Mouse (Mus musculus) E14TG2a.4 (cell line): ENCODE results near the gene 4933425L06Rik.

Experiments
- H3K27me3 ChIP-seq: 2 replicates; pipeline ENCODE4 v1.6.1; 2014; ENCODE audit warnings: low read length, control low read depth; ENCODE audit not compliant: insufficient read depth
- H3K36me3 ChIP-seq: 2 replicates; pipeline ENCODE4 v1.6.1; 2014; ENCODE audit warnings: low read length, control low read depth; ENCODE audit not compliant: insufficient read depth
- H3K4me1 ChIP-seq: replicated peaks from 2 replicates; pipeline ENCODE4 v1.6.1; 2014; ENCODE audit warnings: low read depth, low read length, control low read depth
- H3K4me3 ChIP-seq: replicated peaks from 2 replicates; pipeline ENCODE4 v1.5.1; 2014; ENCODE audit warnings: mild to moderate bottlenecking, low read length
- H3K9me3 ChIP-seq: 2 replicates; pipeline ENCODE4 v1.6.1; 2014; ENCODE audit warnings: low read length, control low read depth
- CTCF ChIP-seq: conservative IDR thresholded peaks from 2 replicates; pipeline ENCODE4 v1.5.1; 2014; ENCODE audit warnings: low read length
- NANOG ChIP-seq: IDR thresholded peaks from 2 replicates; pipeline ENCODE4 v1.6.1; 2014; ENCODE audit warnings: borderline replicate concordance, low read length, mixed read lengths
- POU5F1 ChIP-seq: IDR thresholded peaks from 2 replicates; pipeline ENCODE4 v1.6.1; 2014; ENCODE audit warnings: low read length, borderline replicate concordance

The 4933425L06Rik gene

DNA sequence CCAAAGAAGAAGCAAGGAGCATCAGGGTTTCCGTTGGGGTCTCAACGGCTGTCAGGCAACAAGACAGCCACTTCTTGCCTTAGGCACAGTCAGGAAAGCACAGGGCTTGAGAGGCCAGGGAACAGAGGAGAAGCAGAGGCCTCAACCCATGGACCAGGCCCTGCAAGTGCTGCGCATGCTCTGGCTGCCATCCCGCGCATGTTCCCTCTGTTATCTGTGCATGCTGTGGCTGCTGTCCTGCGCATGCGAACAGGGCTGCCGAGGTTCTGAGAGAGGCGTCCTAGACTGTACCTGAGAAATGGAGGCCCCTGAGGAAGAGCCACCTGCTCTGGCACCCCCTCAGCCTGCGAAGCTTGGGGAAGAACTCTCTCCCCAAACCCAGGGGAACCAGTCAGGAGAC, at the start of gene 4933425L06Rik:
TSS of gene 4933425L06Rik (plus strand) at position 261 of the 400 bp plus-strand sequence.
- TF ChIP-seq CTCF (no peak), POU5F1 (no peak), NANOG (no peak)
- 0 out of 2 replicates have a peak within 1 kb of the TSS, but pooled peaks have one; percentile 20 for H3K4me3 ChIP-seq
- no peaks in the 10 kb centered on the region for H3K27me3 ChIP-seq
- H3K9me3 ChIP-seq, result no peaks in the 10 kb centered on the region
- no peaks in the 10 kb centered on the region for H3K36me3 ChIP-seq
- peaks cover 7% of the 10 kb centered on the region for H3K4me1 ChIP-seq

DNA sequence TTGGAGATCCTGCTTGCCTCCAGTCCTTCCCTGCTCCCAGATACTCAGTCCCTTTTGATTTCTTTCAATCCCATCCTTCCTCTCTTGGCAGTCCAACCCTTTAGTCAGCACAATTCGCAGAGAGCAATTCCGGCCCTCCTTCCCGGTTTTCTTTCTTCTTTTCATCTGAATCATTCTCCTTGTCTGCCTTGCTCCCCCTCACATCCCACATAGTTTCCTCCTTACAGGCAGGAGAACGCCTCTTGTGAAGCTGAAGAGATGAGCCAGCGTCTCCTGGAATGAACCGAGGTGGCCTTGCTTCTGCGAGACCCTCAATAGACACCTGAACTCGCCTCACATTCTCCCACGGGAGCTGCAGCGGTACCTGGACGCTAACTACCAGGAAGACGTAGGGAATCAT, 44.1 kb upstream of the 4933425L06Rik start:
- Histone ChIP-seq H3K27me3 (0 out of 2 replicates have a peak, but pooled peaks cover 2% of the 10 kb centered on the region), H3K4me1 (no peaks in the 10 kb centered on the region), H3K36me3 (no peaks in the 10 kb centered on the region), H3K9me3 (no peaks in the 10 kb centered on the region), H3K4me3 (no peak overlapping the region)
- TF ChIP-seq CTCF (no peak), NANOG (no peak), POU5F1 (no peak)

DNA sequence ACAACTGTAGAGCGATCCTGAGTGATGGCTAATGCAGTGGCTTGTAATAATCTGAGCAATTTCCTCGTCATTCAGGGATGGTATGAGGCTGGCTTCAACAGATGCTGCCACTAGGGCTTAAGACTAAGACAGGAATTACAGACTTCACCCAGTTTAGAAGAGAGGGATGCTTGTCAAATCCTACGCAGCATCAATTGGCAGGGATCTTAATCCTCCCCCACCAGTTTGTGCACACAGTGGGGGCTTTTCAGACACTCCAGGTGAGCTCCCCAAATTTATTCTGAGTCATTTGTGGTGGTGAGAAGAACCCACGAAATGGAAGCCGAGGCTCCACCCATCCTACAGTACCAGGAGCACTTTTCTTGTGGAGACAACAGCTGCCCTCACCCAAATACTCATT, 43.6 kb upstream of the 4933425L06Rik start:
- Histone ChIP-seq H3K9me3 (no peaks in the 10 kb centered on the region), H3K36me3 (no peaks in the 10 kb centered on the region), H3K27me3 (0 out of 2 replicates have a peak, but pooled peaks cover 2% of the 10 kb centered on the region), H3K4me3 (no peak overlapping the region), H3K4me1 (no peaks in the 10 kb centered on the region)
- TF ChIP-seq CTCF, result no peak
- TF ChIP-seq NANOG, result no peak
- no peak for TF ChIP-seq POU5F1

DNA sequence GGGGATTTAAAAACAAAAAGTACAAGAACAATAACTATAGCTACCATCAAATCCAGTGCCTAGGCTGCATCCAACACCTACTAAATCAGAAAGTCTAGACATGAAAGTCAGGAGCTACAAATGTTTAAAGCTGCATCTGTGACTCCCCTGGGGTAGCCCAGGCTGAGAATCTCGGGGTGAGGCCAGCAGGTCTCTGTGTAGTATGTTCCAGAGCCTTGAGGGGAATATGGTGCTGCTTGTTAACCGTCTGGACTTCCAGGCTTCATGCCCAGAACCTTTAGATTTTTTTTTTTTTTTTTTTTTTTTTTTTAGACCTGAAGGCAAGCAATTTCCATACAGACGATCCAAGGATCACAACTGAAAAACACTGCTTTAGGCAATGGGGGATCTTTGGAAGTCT, 38.0 kb upstream of the 4933425L06Rik start:
- TF ChIP-seq POU5F1 (no peak), NANOG (no peak), CTCF (no peak)
- Histone ChIP-seq H3K4me1 (no peaks in the 10 kb centered on the region), H3K36me3 (no peaks in the 10 kb centered on the region), H3K4me3 (no peak overlapping the region), H3K9me3 (no peaks in the 10 kb centered on the region), H3K27me3 (no peaks in the 10 kb centered on the region)

DNA sequence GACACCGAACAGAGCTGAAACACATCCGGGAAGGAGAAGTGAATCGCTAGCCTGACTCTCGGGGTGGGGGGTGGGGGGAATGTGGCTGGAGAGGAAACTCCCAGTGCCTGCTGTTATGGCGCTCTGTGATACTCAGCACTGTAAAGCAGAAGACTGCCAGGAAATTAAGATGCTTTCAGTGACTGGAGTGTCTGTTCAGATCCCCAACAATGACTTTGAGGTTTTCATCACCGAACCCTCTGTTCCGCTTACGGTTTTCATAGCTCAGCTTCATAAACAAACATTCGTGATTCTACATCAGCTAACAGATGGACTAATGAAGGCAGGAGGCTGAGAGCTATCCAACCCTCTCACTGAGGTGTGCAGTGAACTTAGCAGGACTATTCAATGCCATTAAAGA, 34.5 kb upstream of the 4933425L06Rik start:
- no peak for TF ChIP-seq NANOG
- TF ChIP-seq CTCF, result no peak
- no peak for TF ChIP-seq POU5F1
- Histone ChIP-seq H3K36me3 (no peaks in the 10 kb centered on the region), H3K27me3 (peaks cover 12% of the 10 kb centered on the region), H3K9me3 (no peaks in the 10 kb centered on the region), H3K4me3 (no peak overlapping the region), H3K4me1 (no peaks in the 10 kb centered on the region)

DNA sequence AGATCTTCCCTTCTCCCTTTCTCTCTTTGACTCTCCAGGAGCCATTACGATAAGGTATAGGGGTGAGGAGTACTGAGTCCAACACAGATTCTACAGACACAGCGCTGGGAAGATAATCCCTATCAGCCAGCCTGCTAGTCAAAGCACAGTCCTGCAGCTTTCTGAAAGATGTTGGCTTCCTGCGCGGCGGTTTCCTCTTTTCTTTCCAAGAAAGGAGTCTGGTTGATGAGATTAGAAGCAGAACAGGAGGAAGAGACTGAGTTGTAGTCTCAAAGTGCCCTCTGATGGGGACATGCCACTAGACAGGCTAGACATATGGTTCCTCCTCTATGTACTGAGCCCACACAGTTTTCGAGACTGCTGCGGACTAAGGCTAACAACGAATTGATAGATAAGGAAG, 33.3 kb upstream of the 4933425L06Rik start:
- peaks cover 24% of the 10 kb centered on the region for H3K27me3 ChIP-seq
- H3K36me3 ChIP-seq, result no peaks in the 10 kb centered on the region
- H3K4me1 ChIP-seq, result peaks cover 5% of the 10 kb centered on the region
- no peaks in the 10 kb centered on the region for H3K9me3 ChIP-seq
- TF ChIP-seq POU5F1, result no peak
- TF ChIP-seq NANOG, result no peak
- TF ChIP-seq CTCF, result no peak
- H3K4me3 ChIP-seq, result no peak overlapping the region

DNA sequence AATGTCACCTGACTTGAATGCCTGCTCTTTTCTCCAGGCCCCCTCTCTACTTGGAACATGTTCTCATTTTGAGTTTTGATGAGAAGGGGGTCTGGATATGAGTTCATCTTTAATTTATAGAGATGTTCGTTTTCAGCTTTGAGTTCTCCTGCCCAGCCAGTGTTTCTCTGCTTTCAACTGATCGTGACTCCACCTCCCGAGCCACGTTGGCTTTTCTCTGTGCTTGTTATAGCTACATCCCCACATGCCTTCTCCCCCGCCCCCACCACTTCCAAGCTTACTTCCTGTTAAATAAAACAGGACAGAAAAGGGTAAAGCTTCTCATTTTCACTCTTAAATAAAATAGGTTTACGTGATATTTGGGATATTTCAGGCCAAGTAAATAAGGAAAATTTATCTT, 30.5 kb upstream of the 4933425L06Rik start:
- Histone ChIP-seq H3K4me3 (no peak overlapping the region), H3K9me3 (no peaks in the 10 kb centered on the region), H3K4me1 (peaks cover 16% of the 10 kb centered on the region), H3K36me3 (no peaks in the 10 kb centered on the region), H3K27me3 (peaks cover 52% of the 10 kb centered on the region)
- TF ChIP-seq CTCF, result no peak
- no peak for TF ChIP-seq NANOG
- TF ChIP-seq POU5F1, result no peak

DNA sequence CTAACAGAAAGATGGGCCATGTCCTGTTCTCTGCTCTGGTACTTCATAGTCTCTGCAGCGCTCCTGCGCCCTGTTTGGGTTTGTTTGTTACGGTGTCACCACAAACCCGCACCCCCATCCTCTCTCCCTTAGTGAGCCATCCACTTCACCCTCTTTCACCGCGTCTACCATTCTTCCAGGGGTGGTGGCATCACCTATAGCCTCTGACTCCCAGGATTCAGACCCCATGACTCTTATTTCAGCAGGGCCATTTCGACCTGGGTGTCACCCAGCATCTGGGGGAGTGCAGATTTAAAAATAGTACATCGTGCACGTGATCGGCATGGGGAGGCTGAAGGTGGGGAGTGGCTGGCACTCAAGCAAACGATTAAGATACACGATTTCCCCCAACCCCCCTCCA, 28.3 kb upstream of the 4933425L06Rik start:
- Histone ChIP-seq H3K4me1 (peaks cover 16% of the 10 kb centered on the region), H3K27me3 (peaks cover 68% of the 10 kb centered on the region), H3K36me3 (no peaks in the 10 kb centered on the region), H3K9me3 (no peaks in the 10 kb centered on the region), H3K4me3 (peak overlapping the region; percentile 82)
- TF ChIP-seq POU5F1, result no peak

DNA sequence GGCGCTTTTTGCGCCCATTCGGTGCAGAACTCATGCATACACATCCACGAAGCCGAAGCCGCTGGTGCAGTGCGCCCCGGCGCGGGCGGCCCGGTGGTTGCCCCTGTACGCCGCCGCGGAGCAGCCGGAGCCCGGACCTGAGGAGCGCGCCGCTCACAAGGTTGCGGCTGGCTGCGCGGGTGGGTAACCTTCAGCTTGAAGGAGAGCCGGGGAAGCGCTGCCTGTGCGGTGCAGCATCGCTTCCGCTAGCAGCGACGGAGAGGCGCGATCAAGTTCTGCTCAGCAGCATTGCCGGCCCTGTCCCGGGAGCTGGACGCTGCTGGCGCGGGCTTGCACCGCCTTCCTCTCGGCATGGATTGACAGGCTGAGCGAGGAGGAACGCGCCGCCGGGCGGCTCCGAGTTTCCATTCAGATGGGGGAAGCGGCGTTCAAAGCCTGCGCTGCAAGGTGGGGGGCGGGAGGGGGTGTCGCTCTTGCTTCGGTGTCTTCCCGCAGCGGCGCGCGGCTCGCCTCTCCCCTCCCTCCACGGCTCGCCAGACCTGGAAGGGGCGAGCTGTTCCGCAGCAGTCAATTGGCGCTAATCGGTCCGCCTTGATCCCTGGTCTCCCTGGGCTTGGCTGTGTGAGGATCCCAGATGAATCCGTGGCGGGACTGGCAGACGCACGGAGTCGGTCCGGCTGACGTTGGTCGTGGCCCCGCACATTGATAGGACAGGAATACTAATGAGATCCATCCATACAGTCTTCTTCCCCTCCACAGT, 27.6 kb upstream of the 4933425L06Rik start, which contains the start of gene Rgs7bp:
TSS of gene Rgs7bp (minus strand) at position 750 of the 760 bp plus-strand sequence.
- H3K27me3 ChIP-seq, result peaks cover 75% of the 10 kb centered on the region
- peaks cover 16% of the 10 kb centered on the region for H3K4me1 ChIP-seq
- no peaks in the 10 kb centered on the region for H3K36me3 ChIP-seq
- peak within 1 kb of the TSS; percentile 82 for H3K4me3 ChIP-seq
- TF ChIP-seq POU5F1 (no peak), NANOG (no peak), CTCF (no peak)
- no peaks in the 10 kb centered on the region for H3K9me3 ChIP-seq
